Mouse (Mus musculus): ENCODE measurements around the gene Scap. TPM values are rescaled to one million over a fixed set of nuclear protein-coding genes. Genes with fewer than 3 reads are reported as not detected.
"Not testable (repeated sequence)": the region's sequence is repeated elsewhere in the genome, so short reads cannot be mapped to it uniquely, and the experiment has no call there.

Scap gene
- polyA plus RNA-seq, 1 experiment from 2014 or later, result 31.6 TPM

GRCm38 (mm10) chr9:110361299-110361698, 28.2 kb downstream of the Scap start:
- ATAC-seq (ENCODE audit: low FRiP score, low TSS enrichment) (no peak), DNase-seq (ENCODE audit: low spot score) (no peak)
- no peaks in the 10 kb centered on the region; the same call in 1 of the 2 replicates for H3K36me3 ChIP-seq (ENCODE audit: control insufficient read depth, insufficient read depth, low read length)
- no peak overlapping the region for H3K9ac ChIP-seq (ENCODE audit: low read length)
- H3K4me1 ChIP-seq (replicated peaks; ENCODE audit: control insufficient read depth, insufficient read depth), result no peaks in the 10 kb centered on the region
- no peak overlapping the region for H3K4me3 ChIP-seq (ENCODE audit: low read depth, low read length)
- no peaks in the 10 kb centered on the region for H3K9me3 ChIP-seq (ENCODE audit: control insufficient read depth, low read length)
- no peak overlapping the region for H3K4me2 ChIP-seq (replicated peaks; ENCODE audit: low read depth)
- WGBS, result 49% methylated on average over 12 of the region's 12 CpGs
- H3K27ac ChIP-seq (replicated peaks), result no peak overlapping the region
- TF ChIP-seq EP300 (optimal IDR thresholded peaks at IDR 0.05) (no peak), CTCF (IDR thresholded peaks at IDR 0.05; ENCODE audit: low read depth) (no peak)
- H3K27me3 ChIP-seq (ENCODE audit: control insufficient read depth, insufficient read depth, low read length), result no peaks in the 10 kb centered on the region

GRCm38 (mm10) chr9:110362337-110362736, 29.2 kb downstream of the Scap start:
- Histone ChIP-seq H3K4me3 (ENCODE audit: low read depth, low read length) (no peak overlapping the region), H3K9me3 (ENCODE audit: control insufficient read depth, low read length) (no peaks in the 10 kb centered on the region), H3K9ac (ENCODE audit: low read length) (no peak overlapping the region), H3K4me2 (replicated peaks; ENCODE audit: low read depth) (no peak overlapping the region), H3K27ac (replicated peaks) (no peak overlapping the region), H3K27me3 (ENCODE audit: control insufficient read depth, insufficient read depth, low read length) (no peaks in the 10 kb centered on the region), H3K4me1 (replicated peaks; ENCODE audit: control insufficient read depth, insufficient read depth) (no peaks in the 10 kb centered on the region), H3K36me3 (ENCODE audit: control insufficient read depth, insufficient read depth, low read length) (no peaks in the 10 kb centered on the region; the same call in 1 of the 2 replicates)
- WGBS, result 70% methylated on average over 10 of the region's 10 CpGs
- no peak for TF ChIP-seq EP300 (optimal IDR thresholded peaks at IDR 0.05)
- TF ChIP-seq CTCF (IDR thresholded peaks at IDR 0.05; ENCODE audit: low read depth), result no peak
- ATAC-seq (ENCODE audit: low FRiP score, low TSS enrichment), result 0 out of 2 replicates have a peak, but pooled peaks have one; percentile 12
- no peak for DNase-seq (ENCODE audit: low spot score)

DNA sequence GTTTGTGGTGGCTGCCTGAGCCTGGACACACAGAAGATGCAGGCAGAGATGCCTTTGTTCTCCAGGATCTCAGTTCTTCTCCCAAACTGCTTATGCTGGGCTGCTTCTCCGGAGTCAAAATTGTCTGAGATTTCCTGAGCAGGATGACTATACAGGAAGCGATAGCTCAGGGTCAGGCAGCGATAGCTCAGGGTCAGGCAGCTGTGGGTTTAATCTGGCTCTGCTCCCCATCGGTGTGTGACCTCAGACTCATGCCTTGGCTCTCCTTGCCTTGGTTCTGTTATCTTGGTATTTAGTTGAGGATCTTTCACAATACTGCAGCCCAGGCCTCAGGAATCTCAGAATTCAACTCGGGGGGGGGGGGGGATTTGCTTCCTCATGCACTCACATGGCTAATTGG, 33.7 kb downstream of the Scap start:
- Histone ChIP-seq H3K4me3 (ENCODE audit: low read depth, low read length) (no peak overlapping the region), H3K27ac (replicated peaks) (no peak overlapping the region), H3K9me3 (ENCODE audit: control insufficient read depth, low read length) (no peaks in the 10 kb centered on the region), H3K36me3 (ENCODE audit: control insufficient read depth, insufficient read depth, low read length) (no peaks in the 10 kb centered on the region; the same call in 1 of the 2 replicates), H3K4me2 (replicated peaks; ENCODE audit: low read depth) (no peak overlapping the region), H3K9ac (ENCODE audit: low read length) (no peak overlapping the region), H3K27me3 (ENCODE audit: control insufficient read depth, insufficient read depth, low read length) (no peaks in the 10 kb centered on the region), H3K4me1 (replicated peaks; ENCODE audit: control insufficient read depth, insufficient read depth) (no peaks in the 10 kb centered on the region)
- ATAC-seq (ENCODE audit: low FRiP score, low TSS enrichment) (no peak), DNase-seq (ENCODE audit: low spot score) (no peak)
- 74% methylated on average over 5 of the region's 5 CpGs for WGBS
- no peak for TF ChIP-seq EP300 (optimal IDR thresholded peaks at IDR 0.05)
- no peak for TF ChIP-seq CTCF (IDR thresholded peaks at IDR 0.05; ENCODE audit: low read depth)

DNA sequence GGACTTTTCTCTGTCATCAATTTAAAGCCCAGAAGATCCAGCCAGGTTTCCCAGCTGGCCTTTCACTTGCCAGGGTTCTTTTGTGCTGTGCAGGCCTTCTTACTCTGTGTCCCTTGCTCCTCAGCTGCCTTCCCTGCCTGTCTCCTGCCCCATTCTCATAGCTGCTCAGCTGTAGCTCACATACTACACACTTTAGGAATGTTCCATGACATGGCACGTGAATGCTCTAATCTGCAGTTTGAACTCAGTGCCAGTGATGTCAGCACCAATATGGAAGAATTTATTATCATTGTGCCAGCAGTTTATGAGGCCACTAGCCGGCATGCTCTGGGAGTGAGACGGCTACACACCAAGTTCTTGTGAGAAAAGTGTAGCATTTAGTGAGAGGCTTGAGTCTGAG, 36.8 kb downstream of the Scap start:
- Histone ChIP-seq H3K4me3 (ENCODE audit: low read depth, low read length) (no peak overlapping the region), H3K9me3 (ENCODE audit: control insufficient read depth, low read length) (no peaks in the 10 kb centered on the region), H3K27me3 (ENCODE audit: control insufficient read depth, insufficient read depth, low read length) (no peaks in the 10 kb centered on the region), H3K4me1 (replicated peaks; ENCODE audit: control insufficient read depth, insufficient read depth) (no peaks in the 10 kb centered on the region), H3K4me2 (replicated peaks; ENCODE audit: low read depth) (no peak overlapping the region), H3K27ac (replicated peaks) (no peak overlapping the region), H3K9ac (ENCODE audit: low read length) (no peak overlapping the region), H3K36me3 (ENCODE audit: control insufficient read depth, insufficient read depth, low read length) (peaks cover 7% of the 10 kb centered on the region)
- ATAC-seq (ENCODE audit: low FRiP score, low TSS enrichment) (no peak), DNase-seq (ENCODE audit: low spot score) (no peak)
- WGBS, result 84% methylated on average over 3 of the region's 3 CpGs
- TF ChIP-seq CTCF (IDR thresholded peaks at IDR 0.05; ENCODE audit: low read depth), result no peak
- no peak for TF ChIP-seq EP300 (optimal IDR thresholded peaks at IDR 0.05)

- no peak for TF ChIP-seq EP300 (optimal IDR thresholded peaks at IDR 0.05)
- no peak for TF ChIP-seq CTCF (IDR thresholded peaks at IDR 0.05; ENCODE audit: low read depth)
- H3K9ac ChIP-seq (ENCODE audit: low read length), result no peak overlapping the region
- ATAC-seq (ENCODE audit: low FRiP score, low TSS enrichment) (no peak), DNase-seq (ENCODE audit: low spot score) (no peak)
- no peak overlapping the region for H3K4me3 ChIP-seq (ENCODE audit: low read depth, low read length)
- H3K36me3 ChIP-seq (ENCODE audit: control insufficient read depth, insufficient read depth, low read length), result peaks cover 19% of the 10 kb centered on the region
- no peaks in the 10 kb centered on the region for H3K4me1 ChIP-seq (replicated peaks; ENCODE audit: control insufficient read depth, insufficient read depth)
- 95% methylated on average over 13 of the region's 13 CpGs for WGBS
- H3K4me2 ChIP-seq (replicated peaks; ENCODE audit: low read depth), result no peak overlapping the region
- no peaks in the 10 kb centered on the region for H3K27me3 ChIP-seq (ENCODE audit: control insufficient read depth, insufficient read depth, low read length)
- H3K9me3 ChIP-seq (ENCODE audit: control insufficient read depth, low read length), result no peaks in the 10 kb centered on the region
- no peak overlapping the region for H3K27ac ChIP-seq (replicated peaks)
Measured at GRCm38 (mm10) chr9:110373871-110374270, 40.8 kb downstream of the Scap start.

- DNase-seq (ENCODE audit: low spot score) (no peak), ATAC-seq (ENCODE audit: low FRiP score, low TSS enrichment) (no peak)
- no peaks in the 10 kb centered on the region for H3K9me3 ChIP-seq (ENCODE audit: control insufficient read depth, low read length)
- no peak overlapping the region for H3K9ac ChIP-seq (ENCODE audit: low read length)
- no peak overlapping the region for H3K4me2 ChIP-seq (replicated peaks; ENCODE audit: low read depth)
- no peak overlapping the region for H3K4me3 ChIP-seq (ENCODE audit: low read depth, low read length)
- TF ChIP-seq CTCF (IDR thresholded peaks at IDR 0.05; ENCODE audit: low read depth), result no peak
- no peak for TF ChIP-seq EP300 (optimal IDR thresholded peaks at IDR 0.05)
- no peaks in the 10 kb centered on the region for H3K4me1 ChIP-seq (replicated peaks; ENCODE audit: control insufficient read depth, insufficient read depth)
- H3K27me3 ChIP-seq (ENCODE audit: control insufficient read depth, insufficient read depth, low read length), result no peaks in the 10 kb centered on the region
- H3K36me3 ChIP-seq (ENCODE audit: control insufficient read depth, insufficient read depth, low read length), result peaks cover 24% of the 10 kb centered on the region
- no peak overlapping the region for H3K27ac ChIP-seq (replicated peaks)
- 93% methylated on average over 3 of the region's 3 CpGs for WGBS
Measured at GRCm38 (mm10) chr9:110375668-110376067, 42.6 kb downstream of the Scap start.

- not testable (repeated sequence) for DNase-seq (ENCODE audit: low spot score); H3K4me3 ChIP-seq (ENCODE audit: low read depth, low read length); H3K9me3 ChIP-seq (ENCODE audit: control insufficient read depth, low read length); H3K9ac ChIP-seq (ENCODE audit: low read length); H3K27me3 ChIP-seq (ENCODE audit: control insufficient read depth, insufficient read depth, low read length); H3K27ac ChIP-seq (replicated peaks); ATAC-seq (ENCODE audit: low FRiP score, low TSS enrichment); H3K4me1 ChIP-seq (replicated peaks; ENCODE audit: control insufficient read depth, insufficient read depth); H3K4me2 ChIP-seq (replicated peaks; ENCODE audit: low read depth)
- peaks cover 24% of the 10 kb centered on the region for H3K36me3 ChIP-seq (ENCODE audit: control insufficient read depth, insufficient read depth, low read length)
- WGBS, result 77% methylated on average over 15 of the region's 15 CpGs
Measured at GRCm38 (mm10) chr9:110377655-110378054, 44.6 kb downstream of the Scap start.

All from stomach, postnatal 0 days (tissue).